Mouse (Mus musculus) embryonic facial prominence, embryonic 13.5 days (tissue): Measurements from ENCODE around the gene Aar2. TPM values are rescaled to one million over a fixed set of nuclear protein-coding genes. Genes with fewer than 3 reads are reported as not detected.

Experiments
- ATAC-seq: fragments of 200-750 bp; cut with Nextera tagmentation; 2 replicates; pipeline ENCODE4 v1.8.0; 2017; ENCODE audit warnings: low read depth; ENCODE audit not compliant: insufficient number of reproducible peaks, insufficient read depth, low FRiP score, low TSS enrichment
- H3K27ac ChIP-seq: fragments of 300-500 bp; sonication (generic); 2 replicates; pipeline ENCODE4 v1.5.1; 2015; ENCODE audit warnings: moderate library complexity, mild to moderate bottlenecking, inconsistent platforms
- H3K27me3 ChIP-seq: fragments of 300-500 bp; sonication (generic); 2 replicates; pipeline ENCODE4 v1.6.1; 2015; ENCODE audit warnings: mild to moderate bottlenecking, inconsistent platforms
- H3K36me3 ChIP-seq: fragments of 300-500 bp; sonication (generic); 2 replicates; pipeline ENCODE4 v1.6.1; 2015; ENCODE audit warnings: mild to moderate bottlenecking, inconsistent platforms
- H3K4me1 ChIP-seq: fragments of 300-500 bp; sonication (generic); 2 replicates; pipeline ENCODE4 v1.6.1; 2015; ENCODE audit warnings: inconsistent platforms
- H3K4me2 ChIP-seq: fragments of 300-500 bp; sonication (generic); 2 replicates; pipeline ENCODE4 v1.6.1; 2015; ENCODE audit warnings: moderate library complexity, mild to moderate bottlenecking, inconsistent platforms
- H3K4me3 ChIP-seq: fragments of 300-500 bp; sonication (generic); 2 replicates; pipeline ENCODE4 v1.5.1; 2015; ENCODE audit warnings: mild to moderate bottlenecking, inconsistent platforms
- H3K9ac ChIP-seq: fragments of 300-500 bp; sonication (generic); 2 replicates; pipeline ENCODE4 v1.6.1; 2015; ENCODE audit warnings: mild to moderate bottlenecking, inconsistent platforms
- H3K9me3 ChIP-seq: fragments of 300-500 bp; sonication (generic); 2 replicates; pipeline ENCODE4 v1.6.1; 2016; ENCODE audit warnings: inconsistent platforms
- WGBS: fragments of 180-500 bp; shearing (Covaris S2); methylation state at CpG from one replicate; pipeline ENCODE4 v1.1.7; 2015; ENCODE audit warnings: mixed read lengths; 5-methylcytosine and 5-hydroxymethylcytosine counted together
- polyA plus RNA-seq: library from polyadenylated mRNA; unstranded; fragments of >200 nt; fragmentation: Nextera tagmentation; extraction: Ambion mirVana; gene quantifications from 2 replicates; pipeline ENCODE4 v1.2.1, GENCODE M21; 2015

The Aar2 gene
- polyA plus RNA-seq, 1 experiment from 2014 or later = 38.9 TPM

DNA sequence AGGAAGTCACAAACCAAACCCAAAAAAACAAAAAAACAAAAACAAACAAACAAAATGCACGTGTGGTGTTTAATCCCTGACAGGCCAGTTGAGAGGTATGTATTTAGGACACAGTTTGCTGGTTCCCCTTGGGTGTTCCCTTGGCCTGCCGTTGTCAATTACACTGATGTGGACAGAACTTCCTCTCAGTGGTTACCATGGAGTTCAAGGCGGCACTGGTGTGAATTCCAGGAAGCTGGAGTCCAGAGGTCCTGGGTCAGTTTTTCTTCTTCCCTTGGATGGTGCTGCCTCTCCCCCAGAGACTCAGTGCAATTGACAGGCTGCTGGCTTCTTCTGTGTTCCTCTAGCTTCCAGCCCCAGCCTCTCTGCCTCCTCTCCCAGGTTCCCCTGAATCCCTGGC, 23.3 kb upstream of the Aar2 start:
- peaks cover 65% of the 10 kb centered on the region for H3K36me3 ChIP-seq
- 29% methylated on average over 3 of the region's 3 CpGs for WGBS
- H3K4me1 ChIP-seq = peaks cover 4% of the 10 kb centered on the region; the same call in 1 of the 2 replicates
- ATAC-seq = no peak
- no peak overlapping the region for H3K9ac ChIP-seq
- no peak overlapping the region for H3K4me2 ChIP-seq
- H3K27me3 ChIP-seq = no peaks in the 10 kb centered on the region
- no peak overlapping the region for H3K4me3 ChIP-seq
- no peak overlapping the region for H3K27ac ChIP-seq
- no peaks in the 10 kb centered on the region for H3K9me3 ChIP-seq

DNA sequence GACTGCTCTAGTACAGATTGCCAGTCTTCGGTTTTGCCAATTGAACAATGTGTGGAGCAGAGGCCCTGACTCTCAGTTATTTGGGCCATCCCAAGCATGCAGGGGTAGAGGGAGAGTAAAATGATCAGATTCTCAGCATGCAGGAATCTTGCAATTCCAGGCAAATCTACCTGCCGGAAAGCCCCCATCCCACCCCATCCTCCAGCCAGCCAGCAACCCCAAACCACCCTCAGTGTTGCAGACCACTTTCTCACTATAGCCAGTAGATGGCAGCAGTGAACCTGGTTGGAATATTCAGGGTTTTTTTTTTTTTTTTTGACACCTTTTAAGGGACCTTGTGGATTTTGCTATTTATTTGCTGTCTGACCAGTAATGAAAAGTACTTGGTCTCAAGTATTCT, 17.7 kb upstream of the Aar2 start:
- H3K9me3 ChIP-seq = no peaks in the 10 kb centered on the region
- H3K4me1 ChIP-seq = no peaks in the 10 kb centered on the region
- no peaks in the 10 kb centered on the region for H3K27me3 ChIP-seq
- H3K4me2 ChIP-seq = no peak overlapping the region
- peaks cover 57% of the 10 kb centered on the region for H3K36me3 ChIP-seq
- no peak overlapping the region for H3K9ac ChIP-seq
- H3K4me3 ChIP-seq = no peak overlapping the region
- no peak overlapping the region for H3K27ac ChIP-seq
- 62% methylated on average over 2 of the region's 2 CpGs for WGBS
- ATAC-seq = no peak

DNA sequence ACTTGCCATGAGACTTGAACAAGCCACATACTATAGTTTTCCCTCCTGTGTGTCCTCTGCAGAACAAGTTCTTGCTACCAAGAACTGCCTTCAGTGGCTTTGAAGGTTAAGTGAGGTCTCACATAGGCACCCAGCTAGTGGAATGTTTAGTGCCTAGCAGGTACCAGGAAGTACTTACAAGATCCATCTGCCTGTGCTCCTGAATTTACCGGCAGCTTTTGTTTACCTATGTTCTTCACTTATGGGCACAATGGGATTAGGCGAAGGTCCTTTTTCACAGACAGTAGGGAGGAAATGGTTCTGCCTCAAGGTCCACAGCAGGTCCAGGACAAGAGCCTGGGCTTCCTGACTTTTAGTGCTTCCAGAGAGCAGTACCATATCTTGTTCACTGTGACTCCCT, 14.2 kb upstream of the Aar2 start:
- ATAC-seq = no peak
- Histone ChIP-seq H3K4me1 (no peaks in the 10 kb centered on the region), H3K4me3 (no peak overlapping the region), H3K36me3 (peaks cover 52% of the 10 kb centered on the region), H3K9me3 (no peaks in the 10 kb centered on the region), H3K9ac (no peak overlapping the region), H3K27ac (no peak overlapping the region), H3K27me3 (no peaks in the 10 kb centered on the region), H3K4me2 (no peak overlapping the region)
- WGBS = 78% methylated on average over 2 of the region's 2 CpGs

DNA sequence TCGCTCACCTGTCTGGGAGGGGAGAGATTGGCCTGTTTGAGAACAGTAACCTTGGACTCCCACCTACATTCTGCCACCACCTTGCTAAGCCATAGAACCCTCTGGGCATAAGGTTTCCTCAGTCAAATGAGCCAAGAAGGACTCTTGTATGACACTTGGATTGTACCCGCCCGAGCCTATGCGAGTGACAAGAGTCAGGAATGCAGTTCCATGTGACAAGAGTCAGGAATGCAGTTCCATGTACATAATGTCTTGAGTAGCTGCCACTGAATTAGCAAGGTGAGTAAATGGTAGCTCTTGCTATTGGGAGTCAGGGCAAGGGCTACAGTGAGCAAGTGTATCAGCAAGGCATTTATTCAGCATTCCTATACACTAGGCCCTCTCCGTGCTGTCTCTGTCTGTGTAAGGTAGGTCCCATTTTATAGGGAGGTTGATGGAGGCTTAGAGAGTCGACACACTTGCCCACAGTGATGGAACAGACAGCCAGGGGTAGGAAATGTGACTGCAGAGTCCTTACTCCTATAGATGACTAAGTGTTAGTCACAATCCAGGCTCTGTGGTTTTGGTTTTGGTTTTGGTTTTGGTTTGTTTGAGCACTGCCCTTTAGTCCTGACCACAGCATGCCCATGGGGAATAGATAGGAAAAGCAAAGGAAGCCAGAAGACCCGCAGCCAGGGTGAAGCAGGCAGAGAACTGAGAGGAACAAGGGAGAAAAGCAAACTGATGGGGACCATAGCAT, 8.4 kb upstream of the Aar2 start:
- WGBS = 85% methylated on average over 7 of the region's 7 CpGs
- no peaks in the 10 kb centered on the region for H3K4me1 ChIP-seq
- H3K27ac ChIP-seq = no peak overlapping the region
- ATAC-seq = no peak
- peaks cover 41% of the 10 kb centered on the region for H3K36me3 ChIP-seq
- no peak overlapping the region for H3K4me2 ChIP-seq
- H3K9ac ChIP-seq = no peak overlapping the region
- no peaks in the 10 kb centered on the region for H3K27me3 ChIP-seq
- H3K9me3 ChIP-seq = no peaks in the 10 kb centered on the region
- no peak overlapping the region for H3K4me3 ChIP-seq

DNA sequence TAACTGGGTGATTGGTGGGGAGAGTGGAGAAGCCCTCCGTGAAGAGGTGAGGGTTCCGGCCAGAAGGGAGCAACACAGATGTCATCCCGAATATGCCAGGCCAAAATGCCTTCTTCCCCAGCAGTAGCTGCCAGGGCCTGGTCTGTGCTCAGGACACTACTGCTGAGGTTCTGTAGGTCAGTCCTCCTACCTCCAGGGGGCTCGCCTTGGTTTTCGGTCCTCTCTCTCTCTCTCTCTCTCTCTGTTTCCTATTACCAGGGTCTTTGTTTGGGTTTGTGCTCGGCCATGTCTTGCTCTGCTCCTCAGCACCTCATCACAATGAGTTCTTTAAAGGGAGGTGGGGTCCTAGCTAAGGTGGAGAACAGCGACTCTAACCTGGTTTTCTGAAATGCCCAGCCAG, 6.4 kb upstream of the Aar2 start:
- no peaks in the 10 kb centered on the region for H3K9me3 ChIP-seq
- H3K4me1 ChIP-seq = no peaks in the 10 kb centered on the region
- peaks cover 28% of the 10 kb centered on the region for H3K36me3 ChIP-seq
- no peak overlapping the region for H3K27ac ChIP-seq
- no peaks in the 10 kb centered on the region for H3K27me3 ChIP-seq
- no peak overlapping the region for H3K4me3 ChIP-seq
- no peak overlapping the region for H3K9ac ChIP-seq
- 82% methylated on average over 7 of the region's 7 CpGs for WGBS
- no peak overlapping the region for H3K4me2 ChIP-seq
- ATAC-seq = no peak

DNA sequence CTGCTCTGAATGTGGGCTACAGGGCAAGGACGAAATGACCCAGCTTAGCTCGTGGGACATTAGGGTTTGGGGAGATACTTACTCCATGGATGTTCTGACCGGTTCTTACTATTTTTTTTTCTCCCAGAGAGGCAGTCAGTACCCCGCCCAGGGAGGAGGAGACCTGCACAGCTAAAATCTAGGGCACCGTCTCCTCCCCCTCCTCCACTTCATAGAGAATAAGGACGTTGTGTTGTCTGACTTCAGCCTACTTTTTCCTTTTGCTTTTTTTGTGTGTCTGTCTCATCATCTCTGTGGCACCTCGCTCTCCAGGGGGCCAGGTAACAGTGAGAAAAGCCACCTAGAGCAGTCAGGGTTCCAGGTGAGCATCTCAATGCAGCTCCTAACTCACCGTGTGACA, 5.0 kb upstream of the Aar2 start:
- H3K27ac ChIP-seq = no peak overlapping the region
- no peak overlapping the region for H3K9ac ChIP-seq
- WGBS = 78% methylated on average over 8 of the region's 8 CpGs
- no peak overlapping the region for H3K4me2 ChIP-seq
- peaks cover 3% of the 10 kb centered on the region for H3K4me1 ChIP-seq
- H3K27me3 ChIP-seq = no peaks in the 10 kb centered on the region
- H3K9me3 ChIP-seq = no peaks in the 10 kb centered on the region
- peaks cover 21% of the 10 kb centered on the region for H3K36me3 ChIP-seq
- H3K4me3 ChIP-seq = no peak overlapping the region
- ATAC-seq = no peak

DNA sequence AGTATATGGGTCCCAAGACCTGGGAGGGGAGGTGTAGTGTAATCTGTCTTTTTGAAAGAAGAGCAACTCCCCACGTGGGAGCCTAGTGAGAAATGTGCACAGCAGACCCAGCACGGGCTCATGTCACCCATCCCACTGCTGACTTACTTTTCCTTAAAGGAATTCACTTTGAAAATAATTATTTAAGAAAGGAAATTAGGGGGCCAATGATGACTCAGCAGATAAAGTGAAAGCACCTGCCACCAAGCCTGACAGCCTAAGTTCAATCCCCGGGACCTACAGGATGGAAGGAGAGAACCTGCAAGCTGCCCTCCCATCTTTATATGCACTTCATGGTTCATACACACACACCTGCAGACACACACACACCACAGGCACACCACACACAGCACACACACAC, 3.6 kb upstream of the Aar2 start:
- Histone ChIP-seq H3K4me1 (peaks cover 12% of the 10 kb centered on the region), H3K27me3 (no peaks in the 10 kb centered on the region), H3K4me2 (no peak overlapping the region), H3K27ac (no peak overlapping the region), H3K9me3 (no peaks in the 10 kb centered on the region), H3K4me3 (no peak overlapping the region), H3K36me3 (peaks cover 10% of the 10 kb centered on the region), H3K9ac (no peak overlapping the region)
- ATAC-seq = no peak
- 72% methylated on average over 3 of the region's 3 CpGs for WGBS

DNA sequence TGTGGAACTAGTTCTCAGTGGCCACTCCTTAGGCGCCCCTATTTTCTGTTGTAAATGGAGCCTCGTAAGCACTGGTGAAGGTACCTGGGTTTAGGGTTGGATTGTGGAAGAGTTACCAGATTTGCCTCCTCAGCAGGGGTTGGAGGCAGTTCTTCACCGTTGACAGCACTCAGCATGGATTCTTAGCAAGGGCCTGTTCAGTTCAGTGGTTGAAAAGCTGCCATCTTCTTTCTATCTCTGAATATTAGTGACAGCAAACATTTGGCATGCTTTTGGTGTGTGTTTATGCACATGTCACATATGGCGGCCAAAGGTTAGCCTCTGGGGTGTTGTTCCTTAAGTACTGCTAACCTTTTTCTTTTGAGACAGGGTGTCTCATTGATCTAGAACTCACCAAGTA, 5.0 kb downstream of the Aar2 start:
- no peak overlapping the region for H3K4me2 ChIP-seq
- no peak overlapping the region for H3K27ac ChIP-seq
- H3K4me3 ChIP-seq = no peak overlapping the region
- H3K36me3 ChIP-seq = peaks cover 64% of the 10 kb centered on the region
- 90% methylated on average over 4 of the region's 4 CpGs for WGBS
- H3K4me1 ChIP-seq = peaks cover 16% of the 10 kb centered on the region
- H3K9ac ChIP-seq = no peak overlapping the region
- H3K27me3 ChIP-seq = no peaks in the 10 kb centered on the region
- no peak for ATAC-seq
- no peaks in the 10 kb centered on the region for H3K9me3 ChIP-seq

DNA sequence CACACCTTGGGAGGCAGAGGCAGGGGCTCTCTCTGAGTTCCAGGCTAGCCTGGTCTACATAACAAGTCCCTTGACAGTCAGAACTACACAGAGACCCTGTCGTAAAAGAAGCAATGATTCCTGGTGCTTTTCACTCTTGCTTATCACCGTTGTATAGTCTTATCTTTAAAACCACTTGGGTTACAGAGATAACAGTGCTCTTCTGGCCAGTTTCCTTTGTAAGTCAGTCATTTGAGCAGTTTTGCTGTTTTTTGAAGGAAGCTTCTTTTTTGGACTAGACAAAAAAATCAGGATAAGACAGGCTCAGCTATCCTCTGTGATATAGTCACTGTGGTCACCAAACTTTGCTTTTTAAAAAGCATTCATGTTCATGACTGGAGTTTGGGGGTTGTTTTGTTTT, 14.4 kb downstream of the Aar2 start:
- Histone ChIP-seq H3K9me3 (no peaks in the 10 kb centered on the region), H3K9ac (no peak overlapping the region), H3K4me1 (no peaks in the 10 kb centered on the region), H3K27ac (no peak overlapping the region), H3K4me3 (no peak overlapping the region), H3K4me2 (no peak overlapping the region), H3K36me3 (peaks cover 72% of the 10 kb centered on the region), H3K27me3 (no peaks in the 10 kb centered on the region)
- 90% methylated on average over 2 of the region's 2 CpGs for WGBS
- ATAC-seq = no peak

DNA sequence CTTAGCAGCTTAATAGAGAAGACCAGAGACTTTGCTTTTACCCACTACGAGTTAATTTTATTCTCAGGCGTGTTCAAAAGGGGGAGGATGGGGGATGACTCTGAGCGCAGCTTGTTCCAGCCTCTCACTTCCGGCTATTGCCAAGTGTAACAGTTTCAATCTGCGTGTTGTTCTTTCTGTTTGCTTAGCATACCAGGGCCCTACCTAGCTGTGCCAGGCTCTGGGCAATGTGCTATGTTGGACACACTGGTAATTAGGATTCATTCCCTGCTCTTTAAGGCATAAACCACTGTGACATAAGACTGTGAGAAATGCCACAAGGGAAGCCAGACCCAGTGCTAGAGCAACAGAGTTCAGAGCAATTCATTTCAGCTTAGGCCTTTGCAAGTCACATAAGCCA, 16.2 kb downstream of the Aar2 start:
- ATAC-seq = no peak
- H3K4me1 ChIP-seq = no peaks in the 10 kb centered on the region
- H3K9ac ChIP-seq = no peak overlapping the region
- H3K4me2 ChIP-seq = no peak overlapping the region
- H3K4me3 ChIP-seq = no peak overlapping the region
- H3K27me3 ChIP-seq = no peaks in the 10 kb centered on the region
- H3K36me3 ChIP-seq = peaks cover 72% of the 10 kb centered on the region
- no peak overlapping the region for H3K27ac ChIP-seq
- 91% methylated on average over 5 of the region's 5 CpGs for WGBS
- no peaks in the 10 kb centered on the region for H3K9me3 ChIP-seq

DNA sequence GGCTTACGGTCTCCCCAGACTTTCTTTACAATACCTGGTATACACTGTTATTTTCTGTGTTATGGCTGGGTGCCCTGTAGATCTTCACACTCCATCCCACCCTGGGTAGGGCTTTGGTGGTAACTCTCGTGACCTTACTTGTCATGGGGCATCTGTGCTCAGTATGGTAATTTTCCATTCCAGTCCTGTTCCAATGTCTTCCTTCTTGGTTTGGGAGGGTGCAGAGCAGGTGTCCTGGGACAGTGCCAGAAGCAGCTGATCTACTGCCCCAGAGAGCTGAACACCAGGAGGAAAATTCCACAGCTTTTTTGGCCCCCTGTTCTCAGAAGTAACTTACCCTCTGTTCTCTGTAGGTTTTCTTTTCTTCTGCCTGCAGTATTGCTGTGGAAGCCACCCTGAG, 19.1 kb downstream of the Aar2 start:
- peaks cover 63% of the 10 kb centered on the region for H3K36me3 ChIP-seq
- H3K4me3 ChIP-seq = no peak overlapping the region
- H3K27ac ChIP-seq = no peak overlapping the region
- H3K4me2 ChIP-seq = no peak overlapping the region
- H3K9me3 ChIP-seq = no peaks in the 10 kb centered on the region
- WGBS = 91% methylated on average over 2 of the region's 2 CpGs
- no peaks in the 10 kb centered on the region for H3K4me1 ChIP-seq
- no peak for ATAC-seq
- no peak overlapping the region for H3K9ac ChIP-seq
- no peaks in the 10 kb centered on the region for H3K27me3 ChIP-seq

DNA sequence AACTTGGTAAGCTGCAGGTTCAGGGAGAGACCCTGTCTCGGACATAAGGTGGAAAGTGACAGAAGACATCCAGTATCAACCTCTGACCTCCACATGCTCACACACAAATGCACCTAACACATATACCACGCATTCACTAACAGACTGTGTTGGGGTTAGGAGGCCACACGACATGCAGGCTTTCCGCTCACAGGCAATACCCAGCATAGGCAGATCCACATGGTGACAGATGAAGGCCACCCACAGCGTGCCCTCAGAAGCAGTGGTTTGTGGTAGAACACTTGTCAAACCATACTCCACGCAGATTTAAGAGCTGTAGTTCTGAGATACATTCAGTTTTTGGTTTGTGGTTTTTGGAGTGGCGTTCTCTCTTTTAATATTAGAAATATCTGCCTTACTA, 21.3 kb downstream of the Aar2 start:
- Histone ChIP-seq H3K4me3 (no peak overlapping the region), H3K4me1 (no peaks in the 10 kb centered on the region), H3K9me3 (no peaks in the 10 kb centered on the region), H3K36me3 (peaks cover 54% of the 10 kb centered on the region), H3K4me2 (no peak overlapping the region), H3K9ac (no peak overlapping the region), H3K27me3 (no peaks in the 10 kb centered on the region), H3K27ac (no peak overlapping the region)
- ATAC-seq = no peak
- WGBS = 84% methylated on average over 7 of the region's 7 CpGs
